Mouse (Mus musculus) embryo, embryonic 11 days (tissue): Measurements from ENCODE around the gene Gbp6.
"Not testable (repeated sequence)": the region's sequence is repeated elsewhere in the genome, so short reads cannot be mapped to it uniquely, and the experiment has no call there.

Experiments used
- DNase-seq: peaks from one replicate; pipeline ENCODE4 v3.0.0-alpha.2; 2015

Gene Gbp6

GRCm38 (mm10) chr5:105293226-105294165 is at the start of gene Gbp6, which contains the start of gene Gm43302:
Gene Gbp6, minus strand, starts transcription at chr5:105293698.
Gene Gm43302, minus strand, starts transcription at chr5:105293695.
- not testable (repeated sequence) for DNase-seq

GRCm38 (mm10) chr5:105341281-105341680 is 47.8 kb upstream of the Gbp6 start:
- no peak for DNase-seq

- DNase-seq = peak; percentile 10
These were observed 29.0 kb upstream of the Gbp6 start for GRCm38 (mm10) chr5:105322543-105322942.

- no peak for DNase-seq
These were observed 17.4 kb upstream of the Gbp6 start for GRCm38 (mm10) chr5:105310941-105311340.

GRCm38 (mm10) chr5:105309148-105309547 is 15.7 kb upstream of the Gbp6 start:
- DNase-seq = not testable (repeated sequence)

GRCm38 (mm10) chr5:105306946-105307345 is 13.4 kb upstream of the Gbp6 start:
- DNase-seq = not testable (repeated sequence)

- DNase-seq = no peak
These were observed 12.7 kb upstream of the Gbp6 start for GRCm38 (mm10) chr5:105306159-105306581.

- not testable (repeated sequence) for DNase-seq
These were observed 12.2 kb upstream of the Gbp6 start for GRCm38 (mm10) chr5:105305671-105306070.

- DNase-seq = no peak
These were observed 8.5 kb upstream of the Gbp6 start for GRCm38 (mm10) chr5:105301963-105302362.

- peak; percentile 2 for DNase-seq
These were observed 8.0 kb upstream of the Gbp6 start for GRCm38 (mm10) chr5:105301531-105301930.

GRCm38 (mm10) chr5:105295746-105296145 is 2.2 kb upstream of the Gbp6 start:
- no peak for DNase-seq

GRCm38 (mm10) chr5:105292492-105292891 is 1.0 kb downstream of the Gbp6 start:
- no peak for DNase-seq

- not testable (repeated sequence) for DNase-seq
These were observed 2.6 kb downstream of the Gbp6 start for GRCm38 (mm10) chr5:105290921-105291320.

GRCm38 (mm10) chr5:105260673-105261072 is 32.8 kb downstream of the Gbp6 start:
- DNase-seq = not testable (repeated sequence)

- DNase-seq = no peak
These were observed 41.0 kb downstream of the Gbp6 start for GRCm38 (mm10) chr5:105252491-105252890.

GRCm38 (mm10) chr5:105244741-105245140 is 48.8 kb downstream of the Gbp6 start:
- DNase-seq = not testable (repeated sequence)

- DNase-seq = not testable (repeated sequence)
These were observed 52.5 kb downstream of the Gbp6 start for GRCm38 (mm10) chr5:105240982-105241381.

- not testable (repeated sequence) for DNase-seq
These were observed 53.9 kb downstream of the Gbp6 start, which contains the start of gene Gbp10 for GRCm38 (mm10) chr5:105239483-105240047. Gene Gbp10, minus strand, starts transcription at chr5:105239533.

- not testable (repeated sequence) for DNase-seq
These were observed 55.1 kb downstream of the Gbp6 start for GRCm38 (mm10) chr5:105238402-105238801.

GRCm38 (mm10) chr5:105236040-105236439 is 57.5 kb downstream of the Gbp6 start:
- DNase-seq = not testable (repeated sequence)
